Mouse (Mus musculus) intestine, postnatal 0 days (tissue): ENCODE results near the gene Pdzd3. TPM values are rescaled to one million over a fixed set of nuclear protein-coding genes. Genes with fewer than 3 reads are reported as not detected.
A peak's percentile ranks its signal among the peaks of the same experiment; 100 is the strongest.

ENCODE experiments used
- ATAC-seq: fragments of 200-750 bp; cut with Nextera tagmentation; 2 replicates; pipeline ENCODE4 v1.8.0; 2017; ENCODE audit warnings: mild to moderate bottlenecking, moderate TSS enrichment, moderate library complexity
- H3K27ac ChIP-seq: fragments of 300-500 bp; sonication (generic); 2 replicates; pipeline ENCODE4 v1.5.1; 2014; ENCODE audit warnings: mild to moderate bottlenecking, low read depth, low read length, moderate library complexity
- H3K27me3 ChIP-seq: fragments of 300-500 bp; sonication (generic); replicated peaks from 2 replicates; pipeline ENCODE4 v1.6.1; 2014; ENCODE audit warnings: low read length, mixed read lengths; ENCODE audit not compliant: control insufficient read depth, insufficient read depth
- H3K36me3 ChIP-seq: fragments of 300-500 bp; sonication (generic); 2 replicates; pipeline ENCODE4 v1.6.1; 2014; ENCODE audit warnings: mild to moderate bottlenecking, moderate library complexity; ENCODE audit not compliant: control insufficient read depth, insufficient read depth
- H3K4me1 ChIP-seq: fragments of 300-500 bp; sonication (generic); replicated peaks from 2 replicates; pipeline ENCODE4 v1.6.1; 2014; ENCODE audit warnings: antibody characterized with exemption, low read length, mixed read lengths; ENCODE audit not compliant: control insufficient read depth, insufficient read depth
- H3K4me2 ChIP-seq: fragments of 300-500 bp; sonication (generic); replicated peaks from 2 replicates; pipeline ENCODE4 v1.6.1; 2014; ENCODE audit warnings: low read depth, mild to moderate bottlenecking, moderate library complexity
- H3K4me3 ChIP-seq: fragments of 300-500 bp; sonication (generic); 2 replicates; pipeline ENCODE4 v1.5.1; 2014; ENCODE audit warnings: low read depth, low read length
- H3K9ac ChIP-seq: fragments of 300-500 bp; sonication (generic); 2 replicates; pipeline ENCODE4 v1.6.1; 2014; ENCODE audit warnings: mild to moderate bottlenecking, low read depth, low read length
- H3K9me3 ChIP-seq: fragments of 300-500 bp; sonication (generic); 2 replicates; pipeline ENCODE4 v1.6.1; 2016; ENCODE audit warnings: mixed run types; ENCODE audit not compliant: control insufficient read depth
- CTCF ChIP-seq: sonication (generic); IDR thresholded peaks from 2 replicates; pipeline ENCODE4 v1.5.1; 2016; ENCODE audit warnings: low read depth, mild to moderate bottlenecking, control low read depth, antibody characterized with exemption, moderate library complexity
- WGBS: fragments of 180-500 bp; shearing (Covaris S2); extraction: QIAGEN DNeasy Blood & Tissue Kit; methylation state at CpG from one replicate; pipeline ENCODE4 v1.1.7; 2014; 5-methylcytosine and 5-hydroxymethylcytosine counted together
- polyA plus RNA-seq: library from polyadenylated mRNA; unstranded; fragments of >200 nt; fragmentation: Nextera tagmentation; extraction: Ambion mirVana; gene quantifications from 2 replicates; pipeline ENCODE4 v1.2.1, GENCODE M21; 2015

Gene Pdzd3
- polyA plus RNA-seq, 1 experiment from 2014 or later = 37.0 TPM

DNA sequence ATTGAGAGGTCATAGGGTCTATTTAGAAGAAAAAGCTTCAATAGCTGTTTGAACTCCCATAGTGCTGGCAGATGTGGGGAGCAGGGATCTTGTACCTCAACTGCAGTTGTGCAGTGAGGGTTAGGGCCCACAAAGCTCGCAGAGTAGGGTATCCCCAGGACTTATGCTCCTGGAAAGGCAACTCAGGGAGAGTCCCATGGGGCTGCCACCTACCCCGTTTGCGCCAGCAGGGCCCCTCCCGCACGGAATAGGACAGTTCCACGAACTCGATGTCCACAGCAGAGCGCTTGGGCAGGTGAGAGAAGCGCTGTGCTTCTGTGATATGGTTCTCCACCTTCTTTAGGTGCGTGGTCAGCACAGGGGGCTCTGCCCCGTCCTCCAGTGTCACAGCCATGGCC is 35.7 kb upstream of the Pdzd3 start:
- 21% methylated on average over 11 of the region's 11 CpGs for WGBS
- ATAC-seq = no peak; the same call in 1 of the 2 replicates

DNA sequence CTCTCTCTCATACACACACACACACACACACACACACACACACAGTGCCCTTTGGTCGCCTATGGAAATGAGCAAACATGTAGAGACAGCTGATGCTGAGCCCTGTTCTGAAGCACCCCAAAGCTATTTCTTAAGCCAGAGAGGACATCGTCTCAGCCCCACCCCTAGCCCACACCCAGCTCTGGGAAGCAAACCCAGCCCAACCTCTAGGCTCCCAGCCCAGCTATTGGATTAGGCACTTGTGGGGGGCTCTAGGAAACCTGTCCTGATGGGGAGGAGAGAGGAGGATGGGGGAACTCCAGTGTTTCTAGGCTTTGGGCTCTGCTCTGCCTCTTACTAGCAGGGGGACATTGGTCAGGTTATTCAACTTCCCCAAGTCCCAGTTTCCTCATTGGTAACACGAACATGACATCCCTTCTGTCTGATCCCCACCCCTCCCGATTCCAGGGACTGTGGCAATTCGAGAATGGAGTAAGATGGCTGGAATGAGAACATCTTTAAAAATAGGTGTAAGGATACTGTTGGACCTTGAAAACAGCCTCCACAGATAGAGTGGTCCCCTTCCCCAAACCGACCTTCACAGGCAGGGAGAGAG is 35.1 kb upstream of the Pdzd3 start:
- Histone ChIP-seq H3K4me2 (no peak overlapping the region), H3K27me3 (peaks cover 8% of the 10 kb centered on the region; the same call in 1 of the 2 replicates), H3K27ac (no peak overlapping the region), H3K4me1 (0 out of 2 replicates have a peak, but pooled peaks cover 7% of the 10 kb centered on the region), H3K36me3 (peaks cover 16% of the 10 kb centered on the region; the same call in 1 of the 2 replicates), H3K9me3 (no peaks in the 10 kb centered on the region), H3K4me3 (no peak overlapping the region), H3K9ac (no peak overlapping the region)
- no peak for ATAC-seq
- 14% methylated on average over 5 of the region's 6 CpGs for WGBS
- TF ChIP-seq CTCF = no peak

More for the DNA sequence above, 35.7 kb upstream of the Pdzd3 start:
- Histone ChIP-seq H3K9ac (peak overlapping the region; percentile 54), H3K27me3 (peaks cover 8% of the 10 kb centered on the region; the same call in 1 of the 2 replicates), H3K4me3 (peak overlapping the region; percentile 53), H3K4me2 (peak overlapping the region; percentile 80), H3K4me1 (0 out of 2 replicates have a peak, but pooled peaks cover 7% of the 10 kb centered on the region), H3K36me3 (peaks cover 23% of the 10 kb centered on the region; the same call in 1 of the 2 replicates), H3K9me3 (no peaks in the 10 kb centered on the region), H3K27ac (no peak overlapping the region)
- no peak for TF ChIP-seq CTCF

DNA sequence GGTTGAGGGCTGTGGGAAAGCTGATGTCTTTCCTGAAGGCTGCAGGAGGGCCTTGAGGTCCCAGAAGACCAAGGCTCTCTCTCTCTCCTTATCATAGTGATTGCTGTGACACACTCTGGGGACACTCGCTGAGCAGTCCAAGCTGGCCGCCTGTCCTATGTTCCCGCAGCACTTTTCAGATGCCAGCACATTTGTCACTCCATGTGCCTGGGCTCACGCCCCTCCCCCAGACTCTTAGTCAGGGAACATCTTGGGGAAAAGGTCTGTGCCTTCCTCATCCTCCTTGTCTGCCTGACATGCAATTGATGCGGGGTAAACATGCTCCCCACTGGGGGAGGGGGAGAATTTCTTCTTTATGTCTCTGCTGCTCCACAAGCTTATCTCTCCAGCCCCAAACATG is 31.9 kb upstream of the Pdzd3 start:
- Histone ChIP-seq H3K9ac (no peak overlapping the region), H3K4me2 (no peak overlapping the region), H3K4me3 (no peak overlapping the region), H3K4me1 (no peaks in the 10 kb centered on the region), H3K36me3 (no peaks in the 10 kb centered on the region; the same call in 1 of the 2 replicates), H3K27ac (no peak overlapping the region), H3K9me3 (no peaks in the 10 kb centered on the region), H3K27me3 (peaks cover 8% of the 10 kb centered on the region; the same call in 1 of the 2 replicates)
- ATAC-seq = no peak
- 55% methylated on average over 5 of the region's 5 CpGs for WGBS
- no peak for TF ChIP-seq CTCF

DNA sequence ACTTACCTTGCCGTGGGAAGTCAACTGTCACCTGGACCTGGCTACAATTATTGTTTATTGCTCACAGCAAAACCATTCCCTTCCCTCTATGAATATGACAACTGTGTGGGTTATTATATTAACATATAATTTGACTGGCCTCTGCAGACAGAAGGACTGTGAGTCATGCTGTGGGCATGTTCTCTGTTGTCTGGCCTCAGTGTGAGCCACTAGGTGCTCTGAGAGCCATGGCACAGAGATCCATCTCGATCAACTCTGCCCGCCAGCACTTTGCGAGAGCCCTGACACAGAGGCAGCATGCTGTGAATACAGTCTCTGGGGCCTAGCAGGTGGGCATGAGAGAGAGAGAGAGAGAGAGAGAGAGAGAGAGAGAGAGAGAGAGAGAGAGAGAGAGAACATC is 18.7 kb upstream of the Pdzd3 start:
- no peak for TF ChIP-seq CTCF
- 86% methylated on average over 4 of the region's 4 CpGs for WGBS
- Histone ChIP-seq H3K27ac (no peak overlapping the region), H3K9me3 (no peaks in the 10 kb centered on the region), H3K36me3 (no peaks in the 10 kb centered on the region), H3K4me3 (no peak overlapping the region), H3K4me2 (no peak overlapping the region), H3K9ac (no peak overlapping the region), H3K27me3 (no peaks in the 10 kb centered on the region), H3K4me1 (no peaks in the 10 kb centered on the region)
- ATAC-seq = no peak

DNA sequence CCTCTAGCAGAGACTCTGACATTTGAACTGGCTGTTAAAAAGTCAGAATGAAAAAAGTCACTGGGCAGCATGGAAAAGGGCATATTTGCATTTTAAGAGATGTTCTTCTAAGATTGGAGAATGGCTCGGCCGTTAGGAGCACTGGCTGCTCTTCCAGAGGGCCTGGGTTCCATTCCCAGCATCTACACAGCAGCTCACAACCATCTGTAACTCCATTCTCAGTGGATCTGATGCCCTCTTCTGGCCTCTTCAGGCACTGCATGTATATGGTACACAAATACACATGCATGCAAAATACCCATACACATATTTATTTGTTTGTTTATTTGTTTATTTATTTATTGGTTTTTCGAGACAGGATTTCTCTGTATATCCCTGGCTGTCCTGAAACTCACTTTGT is 17.8 kb upstream of the Pdzd3 start:
- Histone ChIP-seq H3K9ac (no peak overlapping the region), H3K36me3 (no peaks in the 10 kb centered on the region), H3K4me2 (no peak overlapping the region), H3K27ac (no peak overlapping the region), H3K4me1 (no peaks in the 10 kb centered on the region), H3K9me3 (no peaks in the 10 kb centered on the region), H3K27me3 (no peaks in the 10 kb centered on the region), H3K4me3 (no peak overlapping the region)
- no peak for ATAC-seq
- peak; percentile 72 for TF ChIP-seq CTCF
- WGBS = 89% methylated on average over 3 of the region's 3 CpGs

DNA sequence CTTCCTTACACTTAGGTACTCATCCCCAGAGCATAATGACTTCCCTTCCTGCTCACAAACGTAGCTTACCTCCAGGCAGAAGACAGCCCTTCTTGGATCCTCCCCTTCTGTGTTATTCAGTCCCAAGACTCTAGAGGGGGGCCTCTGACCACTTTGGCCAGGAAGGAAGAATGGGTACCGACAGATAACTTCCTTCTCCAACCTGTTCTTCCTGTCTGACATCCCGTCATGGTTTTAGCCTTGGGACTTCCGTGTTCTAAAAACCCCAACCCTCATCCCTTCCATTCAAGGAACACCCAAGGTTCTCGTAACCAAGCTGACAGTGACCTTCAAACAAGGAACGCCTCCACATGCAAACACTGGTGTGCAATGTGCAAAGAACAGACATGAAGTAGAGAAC is 17.2 kb upstream of the Pdzd3 start, which contains the start of gene Nlrx1:
TSS of gene Nlrx1 (minus strand) at position 168 of the 400 bp plus-strand sequence.
- peak within 1 kb of the TSS; percentile 92 for H3K9ac ChIP-seq
- H3K27me3 ChIP-seq = no peaks in the 10 kb centered on the region
- no peak for TF ChIP-seq CTCF
- peak within 1 kb of the TSS; percentile 90 for H3K4me2 ChIP-seq
- no peaks in the 10 kb centered on the region; the same call in 1 of the 2 replicates for H3K36me3 ChIP-seq
- WGBS = 42% methylated on average over 6 of the region's 6 CpGs
- H3K4me1 ChIP-seq = no peaks in the 10 kb centered on the region
- ATAC-seq = peak; percentile 42
- H3K9me3 ChIP-seq = no peaks in the 10 kb centered on the region
- H3K27ac ChIP-seq = peak within 1 kb of the TSS; percentile 77
- peak within 1 kb of the TSS; percentile 57 for H3K4me3 ChIP-seq
